Mouse (Mus musculus) ovary, postnatal 10 days (tissue): Measurements from ENCODE around the gene Slc35f5.
A peak's percentile ranks its signal among the peaks of the same experiment; 100 is the strongest.
"Not testable (repeated sequence)": the region's sequence is repeated elsewhere in the genome, so short reads cannot be mapped to it uniquely, and the experiment has no call there.

Experiments used
- DNase-seq: peaks from one replicate; pipeline ENCODE4 v3.0.0; 2022; ENCODE audit warnings: low spot score

The Slc35f5 gene

DNA sequence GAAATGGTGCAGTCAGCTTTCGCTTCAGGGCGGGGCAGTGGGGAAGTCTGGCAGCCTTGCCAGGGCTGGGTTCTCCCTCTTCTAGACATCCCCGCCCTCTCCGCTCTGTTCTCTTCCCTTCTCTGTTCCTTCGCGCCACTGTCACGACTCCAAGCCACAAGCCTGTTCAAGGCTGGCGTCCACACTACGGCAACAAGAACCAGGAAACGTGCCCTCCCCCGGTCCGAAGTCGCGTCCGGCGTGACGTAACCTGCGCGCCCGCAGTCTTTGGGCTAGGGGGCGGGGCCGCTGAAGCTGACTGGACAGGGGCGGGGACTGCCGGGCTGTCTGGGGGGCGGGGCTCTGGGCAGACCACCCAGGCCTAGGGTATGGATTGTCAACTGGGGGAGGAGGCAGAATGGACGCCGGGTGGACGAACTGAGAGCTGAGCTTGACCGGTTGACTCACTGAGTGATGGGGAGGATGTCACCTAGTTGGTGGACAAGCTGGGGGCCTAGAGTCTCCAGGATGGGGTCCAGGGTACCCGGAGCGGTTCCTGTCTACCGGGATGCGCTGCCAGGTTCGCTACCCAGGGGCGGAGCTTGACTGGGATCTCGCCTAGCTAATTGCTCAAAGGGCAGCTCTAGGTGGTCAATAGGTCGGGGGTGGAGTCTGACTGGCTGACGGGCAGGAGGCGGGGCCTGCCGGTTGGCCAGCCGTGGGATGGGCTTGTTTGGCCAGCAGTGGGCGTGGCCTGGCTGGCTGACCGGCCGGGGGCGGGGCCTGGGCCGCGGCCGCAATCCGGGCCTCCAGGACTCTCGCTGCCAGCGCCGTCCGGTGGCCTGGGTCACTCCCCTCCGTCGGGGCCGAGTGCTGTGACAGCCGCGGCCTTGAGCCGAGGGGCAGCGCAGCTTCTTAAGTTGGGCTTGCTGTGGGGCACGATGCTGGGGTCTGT, at the start of gene Slc35f5:
Slc35f5 (plus strand) TSS at position 337 of the 934 bp plus-strand sequence.
- DNase-seq, result peak; percentile 98

DNA sequence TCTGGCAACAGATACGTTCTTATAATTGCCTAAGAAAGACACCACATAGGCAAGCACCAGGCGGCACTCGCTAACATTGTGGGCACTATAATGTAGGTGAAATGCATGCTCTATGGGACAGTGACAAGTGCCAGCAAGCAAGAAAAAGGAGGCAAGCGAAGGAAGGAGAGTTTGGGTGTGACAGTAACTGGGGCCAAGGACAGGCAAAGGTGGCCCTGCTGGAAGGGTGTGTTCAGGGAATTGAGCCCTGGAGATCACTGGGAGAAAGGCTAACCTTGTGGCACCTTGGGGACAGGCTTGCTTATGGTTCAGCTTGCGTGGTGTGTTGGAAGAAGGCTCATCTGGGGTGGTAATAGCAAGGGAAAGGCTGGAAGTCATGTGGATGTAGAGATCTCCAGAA, 45.7 kb upstream of the Slc35f5 start:
- DNase-seq, result no peak

DNA sequence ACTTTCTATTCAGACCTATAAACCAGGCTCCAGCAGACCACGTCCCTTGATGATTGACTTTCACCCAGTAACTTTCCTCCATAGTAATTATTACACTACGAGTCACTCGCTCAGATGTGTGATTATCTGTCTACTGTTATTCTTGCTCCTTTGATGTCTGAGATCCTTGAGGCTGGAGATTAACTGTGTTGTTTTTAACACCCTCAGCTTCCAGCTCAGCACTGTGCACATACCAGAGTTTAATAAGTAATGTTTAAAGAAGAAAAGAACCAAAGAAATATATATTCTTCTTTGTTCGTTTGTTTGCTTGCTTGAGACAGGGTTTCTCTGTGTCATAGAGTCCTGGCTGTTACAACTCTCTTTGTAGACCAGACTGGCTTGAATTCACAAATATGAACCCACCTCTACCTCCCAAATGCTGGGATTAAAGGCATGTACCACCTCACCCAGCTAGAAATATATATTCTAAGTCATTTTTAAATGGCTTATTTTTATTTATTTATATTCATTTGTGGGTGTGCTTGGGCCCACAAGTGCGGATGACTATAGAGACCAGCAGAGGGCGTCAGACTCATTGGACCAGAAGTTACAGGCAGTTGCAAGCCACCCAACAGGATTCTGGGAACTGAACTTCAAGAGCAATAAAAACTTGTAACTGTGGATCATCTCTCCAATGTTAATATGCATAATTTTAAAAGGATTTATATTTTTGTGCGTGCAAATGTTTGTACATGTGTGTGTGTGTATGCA, 43.3 kb upstream of the Slc35f5 start:
- no peak for DNase-seq

DNA sequence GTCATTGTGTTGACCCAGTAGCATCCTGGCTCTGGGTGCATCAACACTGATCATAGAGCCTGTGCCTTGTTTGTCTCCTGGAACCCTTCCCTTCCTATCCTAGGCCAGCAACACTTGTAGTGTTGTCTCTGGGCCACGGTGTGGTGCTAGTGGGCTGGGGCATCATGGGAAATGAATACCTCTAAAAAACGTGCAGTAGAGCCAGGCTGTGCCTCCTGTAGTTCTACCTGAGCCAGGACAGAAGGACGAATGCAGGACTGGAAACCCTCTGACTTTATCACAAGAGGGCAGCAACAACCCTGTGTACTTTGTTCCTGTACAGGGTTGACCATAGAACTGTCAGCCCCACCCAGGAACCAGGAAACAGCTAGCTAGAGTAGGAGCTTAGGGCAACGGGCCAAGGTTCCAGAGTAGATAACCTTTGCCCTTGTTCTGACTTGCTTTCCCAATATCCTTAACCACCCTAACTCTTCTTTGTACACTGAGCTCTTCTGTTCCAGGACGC, 41.2 kb upstream of the Slc35f5 start:
- DNase-seq, result no peak

DNA sequence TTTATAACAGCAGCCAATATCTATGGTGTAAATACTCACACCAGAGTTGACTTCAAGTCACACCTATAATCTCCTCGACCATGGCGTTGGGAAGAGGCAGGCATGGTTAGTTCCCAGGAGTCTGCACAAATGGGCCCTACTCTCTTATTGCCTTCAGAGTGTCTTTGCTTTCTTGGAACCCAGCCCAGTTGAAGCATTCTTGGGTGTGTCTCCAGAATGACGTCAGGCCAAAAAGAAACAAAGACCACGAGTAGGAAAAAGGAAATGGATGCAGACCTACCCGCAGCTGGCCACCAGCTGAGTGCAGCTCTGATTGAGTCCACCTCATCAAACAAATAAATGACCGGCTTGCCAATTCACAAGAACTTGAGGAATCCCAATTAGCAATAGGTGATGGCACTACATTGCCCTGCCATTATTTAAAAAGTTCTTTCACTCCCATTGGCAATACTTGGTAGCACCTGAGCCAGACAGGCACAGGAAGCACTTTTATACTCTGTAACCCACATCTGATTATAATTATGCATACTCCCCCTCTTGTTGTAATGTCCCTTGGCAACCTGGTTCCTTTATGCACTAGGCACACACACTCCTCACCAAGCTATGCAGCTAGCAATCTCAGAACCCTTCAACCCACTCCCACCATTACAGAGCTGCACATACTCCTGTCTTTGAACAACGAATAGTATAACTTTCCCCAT, 34.3 kb upstream of the Slc35f5 start:
- DNase-seq, result no peak

DNA sequence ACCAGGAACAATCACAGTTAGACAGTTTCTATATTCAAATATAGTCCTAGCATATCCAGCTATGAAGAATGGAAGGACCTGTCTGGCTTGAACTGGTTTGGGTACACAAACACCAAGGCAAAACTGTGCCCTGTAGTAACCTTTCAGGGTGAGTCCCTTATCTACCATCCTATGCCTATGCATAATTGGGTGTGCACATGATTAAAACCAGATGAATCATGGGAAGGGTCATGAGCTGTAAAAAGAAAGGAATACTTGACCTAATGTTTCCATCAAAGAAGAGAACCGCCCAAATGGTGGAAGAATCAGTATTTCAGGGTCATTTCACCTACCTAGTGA, 33.8 kb upstream of the Slc35f5 start:
- no peak for DNase-seq

DNA sequence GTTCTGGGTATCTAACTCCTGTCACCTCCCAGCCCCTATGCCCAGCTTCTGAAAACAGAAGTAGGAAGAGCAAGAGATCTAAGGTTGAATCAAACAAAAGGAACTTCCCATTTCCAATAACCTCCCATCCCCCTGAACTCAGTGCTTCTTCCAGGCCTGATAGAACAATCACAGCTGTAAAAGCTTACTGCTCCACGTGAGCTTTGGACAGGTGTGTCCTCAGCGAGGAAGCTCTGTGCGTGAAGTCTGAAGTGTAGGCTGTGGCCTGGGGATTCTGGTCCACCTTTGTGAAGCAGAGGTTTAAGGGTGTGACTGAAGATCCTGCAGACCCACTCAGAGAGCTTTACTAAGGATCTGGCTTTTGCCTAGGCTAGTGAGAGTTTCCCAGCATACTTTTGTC, 33.0 kb upstream of the Slc35f5 start:
- DNase-seq, result no peak

DNA sequence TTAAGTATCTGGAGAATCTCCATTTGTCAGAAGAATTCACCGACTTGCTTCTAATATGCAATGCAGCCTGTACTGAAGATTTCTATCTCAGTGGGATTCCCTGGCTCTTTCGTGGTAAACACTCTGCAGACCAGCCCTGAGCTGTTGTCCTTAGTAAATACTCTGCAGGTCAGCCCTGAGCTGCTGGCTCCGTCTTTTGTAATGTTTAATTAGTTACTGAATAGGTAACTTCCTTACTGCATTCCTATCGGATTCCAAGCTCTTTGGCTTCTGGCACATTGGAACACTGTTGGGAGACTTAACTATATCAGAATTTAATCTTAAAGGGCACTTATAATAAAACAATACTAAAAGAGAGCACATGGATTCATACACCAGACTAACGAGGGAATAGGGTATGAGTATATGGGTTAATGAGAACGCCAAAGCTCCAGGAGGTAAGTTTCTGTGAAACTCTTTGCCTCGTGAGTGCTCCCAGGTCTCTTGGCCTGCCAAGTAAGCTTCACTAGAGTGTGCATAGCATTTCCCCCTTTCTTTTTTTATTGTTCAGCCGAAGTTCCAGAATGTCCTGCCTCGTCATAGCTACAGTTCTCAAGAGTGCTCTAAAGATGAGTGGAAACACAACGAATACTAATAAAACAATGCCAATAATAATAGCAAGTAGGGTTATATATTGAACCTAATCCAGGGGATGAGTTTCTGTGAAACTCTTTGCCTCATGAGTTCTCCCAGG, 27.0 kb upstream of the Slc35f5 start:
- DNase-seq, result not testable (repeated sequence)

DNA sequence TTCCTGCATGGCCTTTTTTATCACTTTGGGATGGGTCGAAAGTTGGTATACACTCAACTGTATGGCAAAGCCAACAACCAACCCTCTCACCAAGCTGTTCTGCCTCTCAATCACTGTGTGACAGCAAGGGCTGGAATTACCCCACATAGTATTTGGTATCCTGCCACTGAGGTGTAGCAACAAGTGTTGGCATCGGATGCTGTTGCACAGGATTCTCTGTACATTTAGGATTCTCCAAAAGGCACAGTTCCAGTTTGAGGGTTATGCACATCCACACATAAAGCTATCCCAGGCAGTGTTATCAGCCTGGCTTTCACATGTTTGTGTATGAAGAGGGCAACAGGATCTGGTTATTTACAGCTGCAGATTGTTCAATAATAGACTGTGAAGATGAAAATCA, 23.3 kb upstream of the Slc35f5 start:
- no peak for DNase-seq

DNA sequence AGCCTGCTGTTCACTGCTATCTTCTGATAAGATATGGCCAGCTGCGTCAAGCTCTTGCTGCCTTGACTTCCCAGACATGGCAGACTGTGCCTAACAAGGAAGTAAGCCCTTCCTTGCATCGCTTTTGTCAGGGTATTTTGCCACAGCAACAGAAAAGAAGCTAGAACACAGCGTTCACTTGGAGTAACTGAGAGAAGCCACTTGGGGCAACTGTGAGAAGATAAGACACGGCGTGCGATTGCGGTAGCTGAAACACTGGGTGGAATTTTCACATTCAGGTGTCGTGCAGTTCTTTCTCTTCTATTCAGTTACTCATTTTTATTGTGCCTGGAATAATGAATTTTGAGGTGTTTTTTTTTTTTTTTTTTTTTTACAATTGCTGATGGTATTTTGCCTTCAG, 22.6 kb upstream of the Slc35f5 start:
- DNase-seq, result no peak

DNA sequence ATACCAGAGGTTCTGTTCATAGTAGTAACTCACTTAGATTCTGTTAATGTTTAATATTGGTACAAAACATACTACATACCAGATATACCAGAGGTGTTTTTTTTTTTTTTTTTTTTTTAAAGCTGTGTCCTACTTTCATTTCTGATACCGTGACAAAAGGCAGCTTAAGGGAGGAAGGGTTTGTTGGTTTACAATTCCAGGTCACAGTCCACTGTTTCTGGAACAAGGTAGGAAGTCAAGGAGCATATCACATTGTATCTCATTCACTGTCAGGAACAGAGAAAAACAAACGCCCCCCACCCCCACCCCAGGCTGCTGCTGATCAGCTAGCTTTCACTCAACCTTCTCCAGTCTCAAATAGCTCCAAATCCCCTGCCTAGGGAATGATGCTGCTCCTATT, 21.1 kb upstream of the Slc35f5 start:
- no peak for DNase-seq

DNA sequence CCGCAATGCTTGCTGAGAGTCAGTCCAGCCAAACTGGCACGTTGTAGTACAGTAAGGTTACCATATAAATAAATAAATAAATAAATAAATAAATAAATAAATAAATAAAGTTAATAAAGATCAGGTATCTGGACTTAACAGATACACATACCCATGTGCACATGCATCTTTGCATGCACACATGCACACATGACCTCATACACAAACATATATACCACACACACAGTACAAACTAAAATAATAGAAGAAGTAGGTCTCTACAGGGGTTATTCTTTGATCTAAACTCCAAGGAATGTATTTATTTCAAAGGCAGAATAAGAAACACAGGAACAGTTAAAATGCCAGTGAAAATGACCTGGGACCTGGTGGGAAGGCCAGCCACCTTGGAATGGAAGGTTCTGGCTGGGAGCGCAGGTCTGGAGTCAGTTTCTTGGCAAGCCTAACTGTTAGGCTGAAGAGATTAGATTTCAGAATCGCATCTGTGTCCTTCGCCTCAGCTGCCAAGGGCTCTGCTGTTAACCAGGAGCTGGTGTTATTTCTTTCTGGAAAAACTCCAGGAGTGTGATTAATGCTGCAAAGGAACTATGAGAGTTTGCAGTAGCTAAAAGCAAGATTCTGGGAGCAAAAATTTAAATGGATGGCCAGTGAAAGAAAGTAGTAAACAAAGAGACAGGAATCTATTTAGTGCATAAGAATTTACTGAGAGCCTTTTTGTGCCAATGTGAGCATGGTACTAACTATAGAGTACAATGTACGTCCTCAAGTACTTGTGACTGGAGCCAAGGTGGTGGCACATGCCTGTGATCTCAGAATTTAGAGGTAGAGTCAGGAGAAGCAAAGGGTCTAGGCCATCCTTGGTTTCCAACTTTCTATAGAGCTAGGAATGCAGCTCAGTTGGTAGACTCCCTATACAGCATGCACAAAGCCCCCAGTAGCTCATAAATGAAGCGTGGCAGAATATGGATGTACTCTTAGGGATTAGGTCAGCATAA, 18.1 kb upstream of the Slc35f5 start:
- DNase-seq, result no peak

DNA sequence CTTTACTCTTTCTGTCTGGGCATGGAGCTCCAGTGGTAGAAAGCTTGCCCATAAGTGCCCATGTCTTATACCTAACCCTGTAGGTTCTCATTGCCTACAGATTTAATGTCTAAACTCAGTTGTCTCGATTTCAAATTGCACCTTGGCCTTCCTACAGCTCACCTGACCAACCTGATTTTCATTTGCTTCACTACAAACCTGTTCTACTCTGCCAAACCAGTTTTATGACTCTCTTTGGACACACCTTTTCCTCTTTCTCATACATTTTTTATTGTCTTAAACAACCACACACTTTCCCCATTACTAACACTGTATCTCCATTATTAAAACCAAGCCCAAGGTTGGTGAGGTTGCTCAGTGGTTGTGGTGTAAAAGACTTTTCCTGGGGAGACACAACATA, 10.5 kb upstream of the Slc35f5 start:
- DNase-seq, result no peak

DNA sequence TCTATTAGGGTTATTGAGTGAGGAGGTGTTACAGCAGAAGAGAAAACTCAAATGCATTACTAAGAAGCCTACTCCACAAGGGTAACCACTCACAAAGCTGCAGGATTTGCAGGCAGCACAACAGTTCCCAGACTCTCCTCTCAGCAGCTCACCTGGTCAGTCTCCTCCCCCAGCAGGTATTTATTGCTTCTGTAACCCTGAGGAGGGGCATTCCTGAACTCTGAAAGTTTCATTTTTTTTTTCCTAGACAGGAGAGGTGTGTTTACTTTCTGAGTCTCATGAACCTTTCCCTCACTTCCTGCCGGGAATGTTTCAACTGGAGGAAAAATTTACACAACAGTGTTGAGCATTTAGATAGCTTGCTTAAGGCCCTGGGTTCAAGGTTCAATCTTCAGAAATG, 10.0 kb upstream of the Slc35f5 start:
- DNase-seq, result no peak

DNA sequence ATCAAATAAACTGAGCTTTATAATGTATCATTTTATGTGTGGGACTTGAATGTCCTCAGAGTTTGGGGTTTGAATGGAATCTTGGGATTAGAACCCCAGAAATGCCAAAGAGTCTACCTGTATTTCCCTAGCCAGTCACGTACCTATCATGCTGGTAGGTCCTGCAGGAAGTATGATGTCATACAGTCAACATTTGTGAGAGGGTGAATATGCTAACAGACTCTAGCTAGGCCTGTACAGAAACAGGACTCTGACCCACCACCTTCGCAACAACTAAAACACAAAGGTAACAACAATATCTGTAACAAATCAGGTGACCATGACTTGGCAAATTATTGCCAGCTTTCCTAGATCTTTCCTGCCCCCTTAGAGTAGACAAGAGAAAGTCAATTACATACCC, 8.8 kb upstream of the Slc35f5 start:
- no peak for DNase-seq

DNA sequence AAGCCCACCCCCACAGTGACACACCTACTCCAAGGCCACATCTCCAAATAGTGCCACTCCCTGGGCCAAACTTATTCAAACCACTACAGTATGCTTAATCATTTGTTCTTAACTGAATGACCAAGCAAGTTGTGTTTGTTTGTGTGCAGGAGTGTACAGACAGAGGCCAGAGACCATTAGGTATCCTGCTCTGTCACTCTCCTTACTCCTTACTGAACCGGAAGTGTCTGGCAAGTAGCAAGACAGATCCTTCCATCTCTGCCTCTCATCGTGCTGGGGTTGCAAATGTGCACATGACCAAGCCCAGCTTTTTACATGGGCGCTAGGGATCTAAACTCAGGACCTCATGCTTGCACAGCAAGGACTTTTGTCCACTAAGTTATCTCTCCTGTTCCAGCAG, 1.1 kb upstream of the Slc35f5 start:
- no peak for DNase-seq

DNA sequence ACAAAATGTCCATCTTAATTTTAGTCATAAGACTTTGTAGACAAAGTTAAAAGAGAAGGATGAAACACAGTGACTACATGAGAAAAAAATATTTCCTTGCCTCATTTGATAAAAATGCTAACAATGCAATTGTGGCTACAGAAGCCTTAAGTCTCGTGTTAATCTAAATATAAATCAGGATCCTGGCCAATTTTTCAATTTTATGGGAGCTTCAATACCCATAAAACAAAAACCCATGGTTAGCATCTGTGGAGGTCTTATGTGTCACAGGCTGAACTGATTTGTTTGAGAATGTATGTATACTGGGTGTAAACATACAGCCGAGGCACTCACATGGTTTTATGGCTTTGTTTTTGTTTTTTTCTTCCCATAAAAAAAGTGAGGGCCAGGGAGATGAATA, 674 bp upstream of the Slc35f5 start:
- DNase-seq, result no peak

DNA sequence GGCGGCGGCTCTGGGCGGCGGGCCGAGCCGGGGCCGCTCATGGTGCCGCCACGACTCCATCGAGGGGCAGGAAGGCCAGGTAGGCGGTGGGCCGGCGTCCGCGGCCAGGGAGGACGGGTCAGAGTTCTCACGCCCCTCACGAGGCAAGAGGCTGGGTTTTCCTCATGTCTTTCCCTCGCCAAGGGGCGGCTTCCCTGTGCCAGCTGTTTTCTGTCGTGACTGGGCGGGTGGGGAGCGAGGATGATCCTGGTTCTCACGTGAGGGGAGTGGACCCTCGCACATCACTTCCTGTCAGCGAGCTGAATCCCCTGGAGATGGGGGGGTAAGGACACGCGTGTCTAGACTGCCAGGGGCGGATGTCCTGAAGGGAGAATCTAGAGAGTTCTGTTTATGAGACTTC, 811 bp downstream of the Slc35f5 start:
- DNase-seq, result no peak

DNA sequence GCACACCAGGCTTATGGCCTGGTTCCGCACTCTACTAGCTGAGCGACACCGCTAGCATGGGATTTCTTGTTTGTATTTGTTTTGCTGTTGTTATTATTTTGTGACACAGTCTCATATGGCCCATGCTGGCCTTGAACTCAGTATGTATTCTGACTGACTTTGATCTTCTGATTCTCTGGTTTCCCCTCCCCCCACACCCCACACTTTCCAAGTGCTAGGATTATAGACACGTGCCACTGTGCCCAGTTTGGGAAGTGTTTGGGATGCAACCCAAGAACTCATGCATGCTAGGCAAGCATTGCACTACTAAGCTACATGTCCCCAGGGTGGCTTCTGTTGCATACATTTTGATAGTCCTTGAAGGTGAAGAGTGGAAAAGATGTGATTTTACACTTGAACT, 1.4 kb downstream of the Slc35f5 start:
- no peak for DNase-seq

DNA sequence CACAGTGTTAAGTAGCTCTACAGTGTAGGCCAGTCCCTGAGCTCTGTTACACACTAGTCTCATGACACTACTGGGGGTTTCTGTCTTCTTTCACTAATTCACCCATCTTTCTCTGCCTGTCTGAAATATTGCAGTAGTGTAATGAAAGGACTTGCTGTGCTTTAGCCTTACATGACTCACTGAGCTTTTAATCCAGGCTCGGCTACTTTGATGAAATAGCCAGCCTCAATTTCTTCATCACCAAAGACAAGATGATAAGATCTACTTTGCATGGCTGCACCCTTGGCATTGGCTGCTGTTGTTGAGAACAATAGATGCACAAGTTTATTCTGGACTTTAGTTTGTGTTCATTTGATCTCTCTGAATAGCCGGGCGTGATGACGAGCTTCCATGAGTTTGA, 7.7 kb downstream of the Slc35f5 start:
- no peak for DNase-seq

DNA sequence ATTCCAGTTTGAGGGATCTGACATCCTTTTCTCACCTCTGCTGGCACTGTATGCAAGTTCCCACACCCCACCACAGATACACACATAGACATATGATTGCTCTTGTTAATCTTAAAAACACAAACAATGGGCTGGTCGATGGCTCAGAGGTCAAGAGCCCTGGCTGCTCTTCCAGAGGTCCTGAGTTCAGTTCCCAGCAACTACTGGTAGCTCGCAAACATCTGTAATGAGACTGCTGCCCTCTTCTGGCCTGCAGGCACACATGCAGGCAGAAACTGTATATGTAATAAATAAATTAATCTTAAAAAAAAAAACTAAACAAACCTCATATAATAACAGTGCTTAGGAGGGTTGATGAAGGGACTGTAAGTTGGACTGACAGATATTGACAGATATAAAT, 13.8 kb downstream of the Slc35f5 start:
- no peak for DNase-seq
